In genomic region chr6:83115682-83116372, GRCm38 (mm10) we compare ENCODE assay signal across 8 mouse cellular contexts. TPM values are rescaled to one million over a fixed set of nuclear protein-coding genes. Genes with fewer than 3 reads are reported as not detected.
A peak's percentile ranks its signal among the peaks of the same experiment; 100 is the strongest.
DNase-seq lines count a peak whose midpoint lies in the region; ATAC-seq and TF ChIP-seq lines count a peak whose summit lies in the region.

No protein-coding gene starts in this region.

- peaks cover 15% of the 10 kb centered on the region; the same call in 1 of the 2 replicates for H3K36me3 ChIP-seq in heart, embryonic 15.5 days
- H3K36me3 ChIP-seq in liver, postnatal 0 days (replicated peaks; ENCODE audit: insufficient read depth, low read length), result peaks cover 11% of the 10 kb centered on the region

- no peak for TF ChIP-seq CTCF in bone marrow, adult 2 months (IDR thresholded peaks at IDR 0.05; ENCODE audit: control insufficient read depth, insufficient read depth, low read length)
- no peak for TF ChIP-seq CTCF in liver, postnatal 0 days (IDR thresholded peaks at IDR 0.05; ENCODE audit: low read depth)

- TF ChIP-seq POLR2A in bone marrow, adult 2 months (IDR thresholded peaks at IDR 0.05; ENCODE audit: borderline replicate concordance, control insufficient read depth, low read depth, low read length), result no peak

- H3K4me3 ChIP-seq in bone marrow, adult 2 months (replicated peaks; ENCODE audit: control insufficient read depth, low read depth, low read length), result peak overlapping the region; percentile 84
- H3K4me3 ChIP-seq in heart, embryonic 15.5 days, result peak overlapping the region; percentile 84
- H3K4me3 ChIP-seq in liver, postnatal 0 days (ENCODE audit: low read depth, low read length), result peak overlapping the region; percentile 57

- H3K4me1 ChIP-seq in bone marrow, adult 2 months (ENCODE audit: control insufficient read depth, insufficient read depth, low read length), result peaks cover 6% of the 10 kb centered on the region; the same call in 1 of the 2 replicates
- peaks cover 46% of the 10 kb centered on the region for H3K4me1 ChIP-seq in heart, embryonic 15.5 days (replicated peaks)
- H3K4me1 ChIP-seq in liver, postnatal 0 days (ENCODE audit: insufficient read depth), result peaks cover 27% of the 10 kb centered on the region

- 1% methylated on average over 44 of the region's 48 CpGs for WGBS in bone marrow, adult 2 months
- under 1% methylated on average over 40 of the region's 48 CpGs for WGBS in heart, embryonic 15.5 days
- WGBS in liver, postnatal 0 days (ENCODE audit: insufficient replicate concordance), result under 1% methylated on average over 40 of the region's 48 CpGs

- H3K4me2 ChIP-seq in heart, embryonic 15.5 days, result peak overlapping the region; percentile 94
- peak overlapping the region; percentile 98 for H3K4me2 ChIP-seq in liver, postnatal 0 days (ENCODE audit: low read depth, low read length)

- H3K27me3 ChIP-seq in heart, embryonic 15.5 days, result no peaks in the 10 kb centered on the region
- no peaks in the 10 kb centered on the region for H3K27me3 ChIP-seq in liver, postnatal 0 days (ENCODE audit: insufficient read depth, low read length)

- H3K27ac ChIP-seq in bone marrow, adult 2 months (ENCODE audit: control insufficient read depth, insufficient read depth, low read depth, low read length, poor library complexity), result peak overlapping the region; percentile 81
- H3K27ac ChIP-seq in heart, embryonic 15.5 days, result peak overlapping the region; percentile 78
- peak overlapping the region; percentile 80 for H3K27ac ChIP-seq in liver, postnatal 0 days (ENCODE audit: low read depth)

- no peaks in the 10 kb centered on the region for H3K9me3 ChIP-seq in heart, embryonic 15.5 days (replicated peaks)
- no peaks in the 10 kb centered on the region for H3K9me3 ChIP-seq in liver, postnatal 0 days (ENCODE audit: low read length)

- no peak for ATAC-seq in heart, embryonic 15.5 days (replicated peaks; ENCODE audit: insufficient number of reproducible peaks, insufficient read depth, low FRiP score, low read depth)
- peak; percentile 58; the same call in 1 of the 2 replicates for ATAC-seq in liver, postnatal 0 days

- peak; percentile 38 for DNase-seq in layer of hippocampus, adult 9-11 months
- no peak for DNase-seq in layer of hippocampus, postnatal 10 days (ENCODE audit: low spot score in 2 of 2)
- no peak for DNase-seq in liver, postnatal 0 days
- peak; percentile 44 for DNase-seq in thymus, postnatal 0 days (ENCODE audit: low spot score)
- DNase-seq in adrenal gland, adult 18-20 months (ENCODE audit: low spot score in 2 of 2), result no peak
- DNase-seq in spleen, postnatal 14 days (ENCODE audit: low spot score in 2 of 2), result no peak

- no peak for TF ChIP-seq EP300 in liver, postnatal 0 days (IDR thresholded peaks at IDR 0.05; ENCODE audit: low read depth)

- H3K9ac ChIP-seq in heart, embryonic 15.5 days, result peak overlapping the region; percentile 83
- peak overlapping the region; percentile 85 for H3K9ac ChIP-seq in liver, postnatal 0 days (replicated peaks)

RNA-seq across cellular contexts. Expression of gene Mogs, which starts 0.5 kb away (rescaled TPM):
- total RNA-seq in layer of hippocampus, postnatal 10 days (2021), result 10 to 100 TPM; 27.7 to 30.3 TPM
- 20.6 and 29.6 TPM in 2 replicates for polyA plus RNA-seq in bone marrow, adult 2 months (2011; ENCODE audit: insufficient read depth, insufficient read length, low replicate concordance, missing spikeins)
- polyA plus RNA-seq in heart, embryonic 15.5 days (2015; fragmentation: Nextera tagmentation; extraction: Ambion mirVana), result 17.6 and 27.8 TPM in 2 replicates
- polyA plus RNA-seq in liver, postnatal 0 days (2015; fragmentation: Nextera tagmentation; extraction: Ambion mirVana), result 21.4 and 21.5 TPM in 2 replicates
- polyA plus RNA-seq in thymus, postnatal 0 days (2015; fragmentation: Nextera tagmentation; extraction: Ambion mirVana), result 39.9 and 42.0 TPM in 2 replicates
- total RNA-seq in adrenal gland, adult 18-20 months (2021), result 10 to 100 TPM; 38.2 to 57.2 TPM

RNA-seq across cellular contexts. Expression of gene Wbp1, which starts 5.5 kb away (rescaled TPM):
- 10 to 100 TPM; 68.6 to 72.7 TPM for total RNA-seq in layer of hippocampus, postnatal 10 days (2021)
- 30.0 and 41.2 TPM in 2 replicates for polyA plus RNA-seq in bone marrow, adult 2 months (2011; ENCODE audit: insufficient read depth, insufficient read length, low replicate concordance, missing spikeins)
- polyA plus RNA-seq in heart, embryonic 15.5 days (2015; fragmentation: Nextera tagmentation; extraction: Ambion mirVana), result 81.9 and 99.5 TPM in 2 replicates
- polyA plus RNA-seq in liver, postnatal 0 days (2015; fragmentation: Nextera tagmentation; extraction: Ambion mirVana), result 21.0 and 22.0 TPM in 2 replicates
- polyA plus RNA-seq in thymus, postnatal 0 days (2015; fragmentation: Nextera tagmentation; extraction: Ambion mirVana), result 69.7 and 71.1 TPM in 2 replicates
- 10 to 100 TPM; 84.3 to 89.0 TPM for total RNA-seq in adrenal gland, adult 18-20 months (2021)

RNA-seq across cellular contexts. Expression of gene Mrpl53, which starts 7.0 kb away (rescaled TPM):
- 10 to 100 TPM; 55.6 to 58.1 TPM for total RNA-seq in layer of hippocampus, postnatal 10 days (2021)
- polyA plus RNA-seq in bone marrow, adult 2 months (2011; ENCODE audit: insufficient read depth, insufficient read length, low replicate concordance, missing spikeins), result 20.2 and 49.7 TPM in 2 replicates
- polyA plus RNA-seq in heart, embryonic 15.5 days (2015; fragmentation: Nextera tagmentation; extraction: Ambion mirVana), result 136 and 164 TPM in 2 replicates
- 88.3 and 90.2 TPM in 2 replicates for polyA plus RNA-seq in liver, postnatal 0 days (2015; fragmentation: Nextera tagmentation; extraction: Ambion mirVana)
- 101 and 107 TPM in 2 replicates for polyA plus RNA-seq in thymus, postnatal 0 days (2015; fragmentation: Nextera tagmentation; extraction: Ambion mirVana)
- 100 to 1,000 TPM in 1 of 2 experiments, 10 to 100 TPM in 1; 99.5 to 107 TPM for total RNA-seq in adrenal gland, adult 18-20 months (2021)

RNA-seq across cellular contexts. Expression of gene Ino80b, which starts 9.4 kb away (rescaled TPM):
- 10 to 100 TPM; 21.6 to 22.6 TPM for total RNA-seq in layer of hippocampus, postnatal 10 days (2021)
- polyA plus RNA-seq in bone marrow, adult 2 months (2011; ENCODE audit: insufficient read depth, insufficient read length, low replicate concordance, missing spikeins), result 6.6 and 16.6 TPM in 2 replicates
- 7.4 and 9.2 TPM in 2 replicates for polyA plus RNA-seq in heart, embryonic 15.5 days (2015; fragmentation: Nextera tagmentation; extraction: Ambion mirVana)
- polyA plus RNA-seq in liver, postnatal 0 days (2015; fragmentation: Nextera tagmentation; extraction: Ambion mirVana), result 5.1 and 5.7 TPM in 2 replicates
- polyA plus RNA-seq in thymus, postnatal 0 days (2015; fragmentation: Nextera tagmentation; extraction: Ambion mirVana), result 17.7 and 17.9 TPM in 2 replicates
- 10 to 100 TPM; 20.1 to 20.7 TPM for total RNA-seq in adrenal gland, adult 18-20 months (2021)

RNA-seq across cellular contexts. Expression of gene Gm42688, which starts 14.4 kb away (rescaled TPM):
- 1 to 10 TPM; 7.2 to 8.1 TPM for total RNA-seq in layer of hippocampus, postnatal 10 days (2021)
- polyA plus RNA-seq in bone marrow, adult 2 months (2011; ENCODE audit: insufficient read depth, insufficient read length, low replicate concordance, missing spikeins), result 4.2 and 7.7 TPM in 2 replicates
- polyA plus RNA-seq in heart, embryonic 15.5 days (2015; fragmentation: Nextera tagmentation; extraction: Ambion mirVana), result 1.9 and 2.6 TPM in 2 replicates
- polyA plus RNA-seq in liver, postnatal 0 days (2015; fragmentation: Nextera tagmentation; extraction: Ambion mirVana), result 0.85 and 0.92 TPM in 2 replicates
- polyA plus RNA-seq in thymus, postnatal 0 days (2015; fragmentation: Nextera tagmentation; extraction: Ambion mirVana), result 2.4 and 2.7 TPM in 2 replicates
- total RNA-seq in adrenal gland, adult 18-20 months (2021), result 1 to 10 TPM; 4.0 to 5.1 TPM

Comparison
In these comparisons a context has a peak if more than half of its experiments do, and no peak if none do; other contexts are left out.
1. DNase-seq: peak in layer of hippocampus, adult 9-11 months (single experiment) and thymus, postnatal 0 days (single experiment); none in layer of hippocampus, postnatal 10 days (0 of 2), liver, postnatal 0 days (single experiment), adrenal gland, adult 18-20 months (0 of 2) and spleen, postnatal 14 days (0 of 2).
2. Peak in every context shown above with its lines, with median percentiles within 50 percentile points of each other: H3K27ac ChIP-seq and H3K4me3 ChIP-seq.